In the genomic region with DNA sequence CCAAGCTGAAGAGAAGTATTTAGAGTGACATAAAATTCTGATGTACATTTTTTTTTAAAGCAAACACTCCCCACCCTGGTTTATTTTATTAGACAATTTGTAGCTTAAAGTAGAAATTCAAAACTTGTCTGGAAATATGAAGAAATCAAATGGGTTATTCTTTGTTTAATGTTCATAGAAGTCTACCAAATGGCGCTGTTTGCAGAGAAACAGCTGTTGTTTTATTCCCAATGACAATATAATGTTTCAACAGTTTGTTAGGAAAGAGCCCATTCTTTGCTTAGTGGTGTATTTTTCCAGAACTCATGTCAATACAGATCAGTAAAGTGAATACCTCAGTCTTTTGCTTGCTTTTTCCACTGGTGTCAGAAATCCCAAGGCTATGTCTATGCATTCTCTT, we compare ENCODE assay signal across 17 mouse cellular contexts.
"Had no signal": no experiment of that assay in that cellular context is flagged by ENCODE, and none has a peak within 500 bp of the region (broad histone marks: within the 10 kb centered on the region; RNA-seq: fewer than 3 reads in every experiment).

No protein-coding gene starts in this region.

- H3K4me3 ChIP-seq: left cerebral cortex, adult 2 months; limb, embryonic 12.5 days; lung, embryonic 15.5 days; midbrain, embryonic 10.5 days; myocyte; neural tube, embryonic 15.5 days had no signal

- H3K27ac ChIP-seq: hindbrain, postnatal 0 days; left cerebral cortex, adult 2 months; limb, embryonic 12.5 days; liver, embryonic 14.5 days; lung, embryonic 15.5 days; midbrain, embryonic 10.5 days; neural tube, embryonic 15.5 days; stomach, postnatal 0 days had no signal

- H3K4me1 ChIP-seq: limb, embryonic 12.5 days; lung, embryonic 15.5 days; midbrain, embryonic 10.5 days; neural tube, embryonic 15.5 days had no signal

- H3K36me3 ChIP-seq: limb, embryonic 12.5 days; lung, embryonic 15.5 days; midbrain, embryonic 10.5 days; neural tube, embryonic 15.5 days had no signal

- H3K27me3 ChIP-seq: limb, embryonic 12.5 days; lung, embryonic 15.5 days; neural tube, embryonic 15.5 days had no signal

- ATAC-seq: hindbrain, postnatal 0 days had no signal

- DNase-seq: kidney, adult 11 months; kidney, adult 9 months; kidney, postnatal 10 days; kidney, postnatal 4 days; midbrain, embryonic 14.5 days; right cerebral cortex, adult 18-20 months; right cerebral cortex, postnatal 25 days; thymus, postnatal 4 days had no signal

- H3K9ac ChIP-seq: limb, embryonic 12.5 days; liver, embryonic 14.5 days; lung, embryonic 15.5 days; neural tube, embryonic 15.5 days had no signal

- H3K4me2 ChIP-seq: limb, embryonic 12.5 days; lung, embryonic 15.5 days; neural tube, embryonic 15.5 days had no signal

- H3K9me3 ChIP-seq: limb, embryonic 12.5 days; lung, embryonic 15.5 days; midbrain, embryonic 10.5 days; neural tube, embryonic 15.5 days had no signal
